Mouse (Mus musculus) mouse trophoblast stem cell (cell line): ENCODE measurements around the gene Wdr1.

Experiments
- in situ Hi-C, 2 experiments: fragments of 300-500 bp; cut with MseI, MboI; formaldehyde crosslinking; loops; 2 replicates in 1 of 2; 3 replicates in 1 of 2; pipeline ENCODE4 v1.15.1; 2025

The Wdr1 gene

DNA sequence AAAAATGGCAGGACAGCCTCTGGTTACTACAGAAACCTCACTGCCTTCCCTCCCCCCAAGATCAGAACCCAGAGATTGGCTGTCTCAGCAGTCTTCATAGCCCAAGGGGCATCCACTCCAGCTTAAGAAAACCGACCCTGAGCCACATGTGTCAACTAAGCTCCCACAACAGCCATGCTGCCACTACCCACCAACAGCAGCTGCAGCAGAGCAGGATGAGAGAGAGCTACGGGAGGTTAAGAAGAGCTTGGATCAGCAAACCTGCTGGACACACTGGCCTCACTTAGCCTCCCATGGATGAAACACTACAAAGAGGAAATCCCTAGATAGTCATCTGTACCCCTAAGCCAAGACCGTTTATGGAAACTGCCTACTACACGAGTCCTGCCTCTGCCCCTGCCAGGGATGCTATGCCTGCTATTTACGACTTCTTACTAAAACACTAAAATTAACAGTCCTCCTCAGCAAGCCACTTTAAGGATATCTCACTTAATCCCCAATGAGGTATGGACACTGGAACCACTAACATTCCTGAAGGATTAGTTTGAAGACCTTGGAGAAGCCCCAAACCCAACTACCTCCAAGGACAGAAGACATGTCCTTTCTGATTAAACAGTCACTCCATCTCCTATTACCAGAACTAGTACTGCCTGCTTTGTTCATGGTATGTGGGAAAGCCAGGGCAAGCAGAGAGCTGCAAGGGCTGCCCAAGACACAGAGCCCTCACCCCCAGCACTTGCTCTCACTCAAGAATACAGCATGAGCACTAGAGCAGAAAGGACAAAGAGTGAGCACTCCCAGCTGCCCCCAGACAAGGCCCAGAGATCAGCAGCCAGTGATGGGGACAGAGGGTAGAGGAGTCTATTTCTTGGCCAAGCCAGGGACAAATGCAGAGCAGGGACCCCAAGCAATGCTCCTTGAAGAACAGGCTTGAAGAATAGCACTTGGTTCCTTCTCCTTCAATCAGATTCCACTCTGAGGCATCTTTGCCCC, 18.3 kb downstream of the Wdr1 start:
- in situ Hi-C loops, result no loop called here

DNA sequence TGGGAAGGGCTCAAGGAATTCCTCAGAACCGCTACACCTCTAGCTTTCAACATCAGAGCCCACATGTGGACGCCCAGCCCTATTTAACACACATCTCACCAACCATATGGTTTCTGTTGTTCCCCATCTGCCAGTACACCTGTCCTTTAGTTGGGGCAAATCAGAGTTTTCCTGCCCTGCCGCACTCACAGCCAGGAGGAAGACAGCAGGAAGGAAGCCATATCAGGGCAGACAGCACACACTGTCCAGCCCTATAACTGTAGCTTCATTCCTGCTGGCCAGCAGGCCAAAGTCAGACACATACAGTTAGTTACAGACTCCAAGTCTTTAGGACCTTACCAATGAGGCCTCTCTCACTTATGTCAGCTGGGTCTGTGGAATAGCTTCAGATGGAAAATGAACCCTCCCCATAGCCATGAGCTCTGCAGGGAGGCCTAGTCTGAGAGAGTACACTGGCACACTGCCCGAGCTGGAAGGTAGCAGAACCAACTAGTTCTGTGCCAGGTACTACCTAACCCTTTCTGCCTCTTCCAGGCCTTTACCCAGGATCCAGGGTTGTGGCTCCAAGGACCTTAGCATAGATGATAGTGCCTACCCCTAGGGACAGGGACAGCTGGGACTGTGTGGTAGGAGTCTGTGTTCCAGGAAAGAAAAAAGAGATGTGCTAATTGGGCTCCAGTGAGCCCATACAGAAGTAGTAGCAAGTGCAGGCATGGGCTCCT, 19.4 kb downstream of the Wdr1 start:
- in situ Hi-C loops, result no loop called here

DNA sequence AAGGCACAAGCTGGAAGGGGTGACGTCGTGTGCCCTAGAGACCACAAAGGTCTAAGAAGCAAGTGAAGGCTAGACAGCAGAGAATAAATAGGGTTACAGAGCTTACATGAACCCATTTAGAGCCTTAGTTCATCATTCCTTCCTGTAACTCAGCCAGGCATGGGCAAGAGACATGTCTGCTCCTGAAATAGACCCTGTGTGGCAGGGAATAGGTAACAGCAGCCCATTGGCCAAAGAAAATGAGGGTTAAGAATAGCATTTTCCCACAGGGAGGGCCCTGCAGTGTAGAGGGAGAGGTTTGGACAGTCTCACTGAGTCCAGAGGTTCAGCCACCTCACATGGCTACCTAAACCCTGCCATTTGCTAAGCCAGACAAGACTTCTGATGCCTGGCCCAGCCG, 21.3 kb downstream of the Wdr1 start:
- in situ Hi-C loops, result no loop called here

DNA sequence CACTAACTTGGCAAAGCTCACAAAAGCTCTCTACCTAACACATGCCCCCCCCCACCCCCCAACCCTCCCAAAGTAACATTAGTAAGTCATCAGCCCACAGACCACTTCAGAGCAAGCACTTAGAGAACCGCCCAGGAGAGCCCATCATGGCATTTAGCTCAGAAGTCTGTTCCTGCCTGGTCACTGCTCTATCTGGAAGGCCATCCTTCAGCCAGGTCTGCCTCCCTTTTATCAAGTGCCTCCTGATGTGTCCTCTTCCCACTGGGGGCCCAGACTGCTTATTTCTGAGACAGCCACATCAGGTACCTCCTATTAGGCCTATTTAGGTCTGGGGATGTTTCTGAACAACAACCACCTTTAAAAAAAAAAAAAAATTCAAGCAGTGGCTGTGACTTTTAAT, 22.1 kb downstream of the Wdr1 start:
- in situ Hi-C loops, result no loop called here

DNA sequence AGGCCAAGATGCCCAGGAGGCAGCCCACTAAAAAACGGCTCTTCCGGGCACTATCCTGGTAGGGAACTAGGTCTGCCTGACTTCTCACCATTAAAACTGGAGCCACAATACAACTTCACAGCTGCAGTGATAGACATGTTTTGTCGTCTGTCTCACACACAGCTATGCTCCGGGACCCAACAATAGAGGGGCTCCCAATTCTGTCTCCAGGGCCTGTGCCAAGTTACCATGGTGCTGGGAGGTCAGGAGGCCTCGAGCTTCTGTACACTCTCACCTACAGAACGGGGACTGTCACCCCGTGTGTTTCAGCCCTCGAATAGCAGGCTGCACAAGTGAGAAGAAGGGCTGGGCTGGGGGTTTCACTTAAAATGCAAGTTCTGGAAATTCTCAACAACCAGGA, 24.5 kb downstream of the Wdr1 start:
- in situ Hi-C loops, result no loop called here

DNA sequence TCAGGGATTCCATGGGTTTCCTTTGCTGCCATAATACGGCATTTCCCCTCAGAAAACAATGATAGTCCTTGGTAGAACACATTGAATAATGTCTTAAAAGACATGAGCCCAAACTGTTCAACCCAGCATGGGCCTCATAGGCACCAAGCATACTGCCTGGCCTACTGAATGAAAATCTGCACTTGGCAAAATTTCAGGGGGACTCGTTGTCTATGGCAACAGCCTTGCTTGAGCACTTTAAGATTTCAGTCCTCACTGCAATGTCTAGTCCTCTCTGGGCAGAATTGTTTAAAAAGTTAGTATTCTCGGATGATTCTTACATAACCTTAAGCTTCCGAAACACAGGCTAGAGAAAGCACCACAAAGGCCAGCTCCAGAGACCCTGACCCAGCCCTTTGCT, 25.2 kb downstream of the Wdr1 start:
- in situ Hi-C loops, result no loop called here

DNA sequence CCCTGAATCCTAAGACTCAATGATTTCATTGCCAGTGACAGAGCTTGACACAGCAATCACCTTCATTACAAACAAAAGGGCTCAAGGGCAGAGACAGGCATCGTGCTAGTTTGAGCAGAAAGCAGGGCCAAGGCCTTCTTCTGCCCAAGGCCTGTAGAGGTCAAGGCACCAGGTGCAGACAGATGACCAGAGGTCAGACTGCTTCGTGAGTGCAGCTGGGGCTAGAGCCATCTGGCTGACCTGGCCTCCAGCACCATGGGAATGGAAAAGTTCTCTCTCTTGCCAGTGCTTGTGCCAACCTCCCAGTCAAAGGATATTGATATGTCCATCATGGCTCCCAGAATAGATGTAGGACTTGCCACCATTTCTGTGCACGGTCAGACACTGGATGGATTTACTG, 26.2 kb downstream of the Wdr1 start:
- in situ Hi-C loops, result no loop called here

DNA sequence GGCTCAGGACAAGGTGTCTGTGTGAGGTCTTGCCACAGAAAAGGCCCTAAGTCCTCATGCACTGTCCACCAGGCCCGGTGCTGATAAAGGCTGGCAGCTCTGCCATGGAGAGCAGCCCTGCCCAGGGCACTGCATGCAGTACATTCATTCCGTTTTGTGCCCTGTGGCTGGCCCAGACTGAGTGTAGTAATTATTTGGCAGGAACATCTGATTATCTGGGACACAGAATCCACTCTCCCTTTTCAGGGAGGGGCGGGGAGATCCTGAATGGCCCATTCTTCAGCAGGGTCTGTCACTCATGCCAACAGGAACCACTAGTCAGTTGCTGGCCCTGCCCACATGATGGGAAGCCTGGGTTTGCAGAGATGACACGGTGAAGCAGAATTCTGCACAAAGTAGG, 30.9 kb downstream of the Wdr1 start:
- in situ Hi-C loops, result no loop called here

DNA sequence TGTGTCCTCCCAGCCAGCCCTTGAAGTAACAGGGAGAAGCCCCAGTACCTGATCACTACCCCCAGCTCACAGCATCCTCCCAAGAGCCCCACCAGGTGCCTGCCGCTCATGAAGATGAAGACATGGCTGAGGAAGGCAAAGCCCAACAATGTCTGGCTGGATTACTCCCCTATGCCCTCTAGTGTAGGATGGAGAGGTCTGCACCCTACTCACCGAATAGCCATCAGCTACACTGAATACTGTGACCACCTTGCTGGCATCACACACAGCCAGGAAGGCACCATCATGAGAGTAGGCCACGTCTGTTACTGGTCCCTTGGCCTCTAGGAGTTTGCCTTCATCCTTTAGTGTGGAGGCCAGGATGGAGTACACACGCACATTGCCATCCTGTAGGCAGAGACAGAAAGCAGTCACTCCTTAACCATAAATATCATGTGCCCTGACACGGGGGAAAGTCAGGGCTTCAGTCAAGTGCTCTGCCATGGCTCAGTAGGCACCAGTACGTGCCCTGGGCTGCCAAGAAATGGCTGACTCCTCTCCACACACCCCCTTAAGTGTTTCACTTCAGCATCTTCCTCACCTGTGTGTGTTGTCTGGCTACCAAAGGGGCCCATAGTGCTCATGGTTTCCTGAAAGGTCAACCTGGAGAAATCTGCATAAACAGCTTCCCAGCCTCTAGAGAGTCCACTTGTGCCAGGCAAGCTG, 33.1 kb downstream of the Wdr1 start:
- in situ Hi-C loops, result no loop called here

DNA sequence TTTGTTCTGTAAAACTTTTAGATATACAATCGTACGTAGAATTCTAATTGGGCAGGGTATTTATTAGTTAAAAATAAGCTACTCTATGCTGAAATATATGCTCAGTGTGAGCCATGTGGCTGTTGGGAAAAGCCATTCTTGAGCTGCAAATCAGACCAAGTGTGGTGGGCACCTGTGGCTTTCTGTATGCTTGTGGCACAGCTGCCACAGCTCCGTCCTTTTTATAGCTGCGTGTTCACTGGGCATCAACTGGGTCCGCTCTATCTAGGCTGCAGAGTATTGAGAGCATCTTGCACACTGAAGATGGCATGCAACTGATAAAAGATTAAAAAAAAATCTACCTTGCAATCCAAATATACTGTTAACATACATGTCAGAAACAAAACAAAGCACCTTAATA, 40.0 kb downstream of the Wdr1 start:
- in situ Hi-C loops, result no loop called here

DNA sequence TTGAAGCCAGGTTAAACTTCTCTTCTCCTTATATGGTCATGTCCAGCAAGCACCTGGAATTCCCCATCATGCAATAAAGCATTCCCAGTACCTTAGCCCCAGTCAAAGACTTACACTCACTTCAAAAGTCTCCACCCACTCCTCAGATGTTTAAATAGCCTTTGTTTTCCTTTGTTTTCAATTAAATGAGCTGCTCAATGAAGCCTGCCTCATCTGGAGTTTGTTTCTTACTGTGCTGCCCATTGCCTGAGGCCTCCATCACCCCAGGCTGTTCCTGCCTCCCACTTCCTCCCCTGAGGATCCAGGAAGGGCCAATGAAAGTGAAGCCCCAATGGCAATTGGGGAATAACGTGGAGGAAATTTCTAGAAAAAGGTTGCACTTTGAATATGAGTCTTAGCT, 42.2 kb downstream of the Wdr1 start:
- in situ Hi-C loops, result no loop called here

DNA sequence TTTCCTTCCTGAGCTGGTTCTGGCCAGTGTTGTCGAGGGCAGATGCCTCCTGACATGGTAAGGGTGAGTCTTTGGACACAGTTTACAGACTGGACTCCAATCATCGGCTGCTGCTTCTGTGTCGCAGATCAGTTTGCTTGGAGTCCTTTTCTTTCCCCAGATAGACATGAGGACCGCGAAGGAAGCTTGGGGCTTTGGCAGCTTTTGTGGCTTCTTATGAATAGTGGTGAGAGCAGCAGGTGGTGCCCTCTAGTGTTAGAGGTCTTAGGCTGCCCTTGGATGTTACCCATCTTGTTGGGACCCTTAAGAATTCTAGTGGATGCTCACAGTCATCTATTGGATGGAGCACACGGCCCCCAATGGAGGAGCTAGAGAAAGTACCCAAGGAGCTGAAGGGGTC, 46.8 kb downstream of the Wdr1 start:
- in situ Hi-C loops, result no loop called here

DNA sequence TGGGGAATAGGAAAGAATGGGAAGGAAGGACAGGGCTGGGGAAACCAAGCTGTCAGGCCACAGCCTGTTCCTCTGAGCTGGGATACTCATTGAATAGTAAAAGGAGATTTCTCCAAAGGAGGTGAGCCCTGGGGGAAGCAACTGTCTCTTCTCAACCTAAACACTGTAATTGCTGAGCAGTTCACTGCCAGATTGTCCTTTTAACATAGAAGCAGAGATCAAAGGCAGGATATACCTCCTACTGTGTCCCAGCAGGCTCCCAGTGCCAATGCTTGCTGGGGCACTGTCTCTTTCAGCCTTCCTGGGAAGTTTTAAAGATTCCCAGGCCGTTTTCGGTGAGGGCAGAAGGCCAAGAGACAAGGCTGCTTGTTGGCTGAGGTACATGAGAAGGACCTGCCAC, 50.0 kb downstream of the Wdr1 start:
- in situ Hi-C loops, result no loop called here

DNA sequence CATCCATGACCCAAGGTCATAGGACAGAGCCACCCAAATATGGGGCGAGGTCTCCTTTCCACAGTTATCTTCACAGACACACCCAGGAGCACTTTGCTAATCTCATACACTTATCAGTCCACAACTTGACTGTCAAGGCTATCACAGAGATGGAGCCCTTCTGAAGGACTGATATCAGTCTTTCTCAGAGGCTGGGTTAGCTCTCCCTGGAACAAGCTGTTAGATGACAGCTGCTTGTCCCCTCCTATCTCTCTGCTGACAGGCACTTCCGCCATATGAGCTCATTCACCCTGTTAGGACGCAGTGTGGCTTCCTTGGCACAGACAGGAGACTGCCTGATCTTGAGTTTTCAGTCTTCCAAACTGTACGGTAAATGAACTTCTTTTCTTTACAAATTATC, 53.5 kb downstream of the Wdr1 start:
- in situ Hi-C loops, result no loop called here

DNA sequence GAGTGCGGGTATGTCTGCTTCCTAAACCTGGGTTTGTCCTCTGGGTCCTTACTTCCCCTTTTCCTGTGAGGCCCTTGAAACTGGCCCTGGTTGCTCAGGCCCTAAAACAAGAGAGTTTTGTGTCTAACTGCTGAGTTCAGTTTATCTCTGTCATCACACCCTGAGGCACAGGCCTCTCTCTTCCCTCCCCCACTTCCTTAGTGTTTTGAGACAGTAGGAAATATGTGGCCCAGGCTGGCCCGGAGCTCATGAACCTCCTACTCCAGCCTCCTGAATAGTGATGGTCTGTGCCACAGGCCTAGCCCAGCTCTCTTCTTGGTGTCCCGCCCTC, 57.6 kb downstream of the Wdr1 start:
- in situ Hi-C loops, result no loop called here

DNA sequence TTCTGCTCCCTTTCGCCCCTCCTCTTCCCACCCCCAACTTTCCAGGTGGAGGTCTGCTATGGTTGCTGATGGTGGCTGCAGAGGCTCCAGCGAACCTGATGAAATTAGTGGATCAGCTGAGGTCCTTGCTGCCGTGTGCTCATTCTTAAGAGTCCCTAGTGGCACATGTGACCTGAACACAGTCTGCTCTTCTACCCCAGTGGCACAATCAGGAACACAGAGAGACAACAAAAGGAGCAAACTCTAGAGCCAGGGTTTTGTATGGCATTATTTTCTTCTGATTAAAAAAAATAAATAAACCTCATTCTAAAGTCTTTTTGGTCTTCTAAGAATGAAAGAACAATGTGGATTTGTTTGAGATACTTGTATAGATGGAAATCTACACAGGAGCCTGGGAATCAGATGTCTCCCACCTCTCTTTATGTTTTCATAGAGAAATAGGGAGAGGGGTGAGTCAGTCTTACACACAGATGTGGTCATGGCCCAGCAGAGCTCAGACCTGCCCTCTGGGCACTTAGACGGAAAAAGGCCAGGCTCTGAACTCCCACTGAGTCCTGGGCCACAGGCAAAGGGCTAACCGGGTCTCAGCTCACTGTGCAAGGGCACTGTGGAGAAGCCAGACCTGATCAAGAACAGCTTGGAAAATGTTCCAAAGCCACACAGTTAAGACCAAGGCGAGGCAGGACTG, 58.1 kb downstream of the Wdr1 start:
- in situ Hi-C loops, result no loop called here

DNA sequence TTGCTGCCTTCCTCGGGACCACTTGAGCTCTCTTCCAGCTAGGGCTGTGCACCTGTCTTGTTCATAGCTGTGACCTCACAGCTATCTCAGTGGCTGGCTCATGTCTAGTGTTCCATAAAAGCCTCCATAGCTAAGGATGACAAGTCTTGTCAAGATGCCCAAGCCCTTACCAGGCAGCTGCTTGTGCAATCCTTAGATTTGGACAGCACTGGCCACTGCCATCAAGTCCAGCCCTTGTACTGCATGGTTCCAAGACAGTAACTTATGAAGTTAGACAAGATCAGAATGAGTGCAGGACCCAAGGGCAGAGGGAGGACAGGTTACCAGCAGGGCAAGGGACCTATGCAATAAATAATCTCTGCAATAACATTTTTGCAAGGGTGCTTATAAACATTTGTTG, 58.9 kb downstream of the Wdr1 start:
- in situ Hi-C loops, result no loop called here

DNA sequence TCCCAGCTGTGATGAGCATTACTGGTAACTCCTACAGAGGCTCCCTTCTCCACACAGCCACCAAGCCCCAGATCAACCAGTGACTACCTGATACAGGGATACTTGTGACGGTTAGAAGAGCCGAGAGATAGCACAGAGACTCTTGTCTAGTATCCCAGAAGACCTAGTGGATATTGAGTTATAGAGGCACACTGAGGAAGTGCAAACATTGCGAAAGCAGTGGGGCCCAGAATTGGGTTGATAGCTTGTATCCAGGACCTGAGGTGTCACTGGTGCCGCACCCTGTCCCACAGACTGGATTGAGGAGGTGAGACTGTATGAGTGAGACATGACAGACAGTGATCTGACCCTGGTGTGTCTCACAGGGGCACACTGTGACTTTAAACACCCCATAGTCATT, 60.0 kb downstream of the Wdr1 start, which contains the start of gene Slc2a9:
Gene Slc2a9, minus strand, starts transcription at position 152 of the 400 bp plus-strand sequence.
- in situ Hi-C loops, result no loop called here

DNA sequence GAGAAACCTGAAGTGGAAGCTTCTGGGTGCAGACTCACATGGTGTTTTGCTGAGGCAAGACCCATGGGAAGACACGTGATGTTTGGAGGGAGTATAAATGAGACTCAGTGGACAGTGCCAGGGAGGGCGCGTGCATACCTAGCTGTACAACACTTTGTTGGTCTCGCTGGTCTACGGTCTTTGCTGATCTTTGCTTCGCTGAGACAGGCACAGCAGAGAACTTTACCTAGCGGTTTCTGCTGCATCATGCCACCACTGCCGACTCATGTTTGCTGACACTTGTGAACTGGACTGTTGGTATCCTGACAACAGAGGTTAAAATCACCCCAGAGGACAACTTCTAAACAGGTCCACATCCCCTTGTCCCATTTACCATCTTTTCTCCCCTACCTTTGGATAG, 63.0 kb downstream of the Wdr1 start:
- in situ Hi-C loops, result no loop called here

DNA sequence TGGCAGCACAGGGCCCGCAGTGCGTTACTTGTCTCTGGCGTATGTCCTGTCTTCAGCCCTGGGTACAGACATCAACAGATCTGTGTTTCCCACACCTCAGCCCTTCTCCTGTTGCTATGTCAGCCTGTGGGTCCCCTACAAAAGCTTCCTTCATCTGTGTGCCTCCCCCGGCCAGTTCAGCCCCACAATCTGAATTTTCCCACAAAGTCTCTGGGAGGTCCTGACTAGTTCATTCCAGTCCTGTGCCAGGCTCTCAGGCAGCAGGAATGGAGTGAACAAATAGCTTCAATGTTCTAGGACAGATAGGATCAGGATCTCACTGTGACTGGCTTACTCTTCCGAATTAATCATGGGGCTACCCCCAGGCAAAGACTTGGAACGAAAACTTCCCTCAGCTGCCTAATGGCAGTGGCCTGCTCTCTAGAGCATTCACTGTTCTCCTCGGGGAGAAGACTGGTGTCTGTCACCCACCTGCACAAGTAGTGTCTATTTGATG, 63.7 kb downstream of the Wdr1 start:
- in situ Hi-C loops, result no loop called here

DNA sequence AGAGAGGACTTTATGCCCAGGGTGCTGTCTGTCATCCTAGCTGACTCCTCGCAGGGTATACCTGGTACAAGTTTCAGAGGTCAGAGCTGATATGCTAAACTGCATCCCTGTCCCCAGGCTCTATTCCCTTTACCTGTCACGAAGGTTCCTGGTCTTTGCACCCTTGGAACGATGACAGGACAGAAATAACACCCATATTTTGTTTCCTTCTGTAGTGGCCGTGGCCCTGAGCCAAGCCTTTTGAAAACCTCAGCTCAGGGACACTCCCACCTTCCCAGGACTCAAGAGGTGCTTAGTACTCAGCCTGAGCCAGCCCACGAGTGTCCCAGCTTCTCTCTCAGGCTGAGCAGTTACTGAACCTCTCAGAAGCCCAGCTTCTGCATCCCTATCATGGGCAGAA, 64.5 kb downstream of the Wdr1 start:
- in situ Hi-C loops, result no loop called here
